Mouse (Mus musculus) yolk sac, embryonic 10.5 days (tissue): Measurements from ENCODE around the gene Acad9.
"Not testable (repeated sequence)": the region's sequence is repeated elsewhere in the genome, so short reads cannot be mapped to it uniquely, and the experiment has no call there.

Source experiments
- DNase-seq: peaks from one replicate; pipeline ENCODE4 v3.0.0-alpha.2; 2017; ENCODE audit warnings: low spot score

Acad9 gene

GRCm38 (mm10) chr3:36087591-36087990 is 21.8 kb downstream of the Acad9 start:
- no peak for DNase-seq

GRCm38 (mm10) chr3:36095371-36095770 is 29.6 kb downstream of the Acad9 start:
- DNase-seq = no peak

- no peak for DNase-seq
Measured at GRCm38 (mm10) chr3:36116076-36116475, 50.3 kb downstream of the Acad9 start.

GRCm38 (mm10) chr3:36119684-36120548 is 54.1 kb downstream of the Acad9 start:
- DNase-seq = no peak

- DNase-seq = not testable (repeated sequence)
Measured at GRCm38 (mm10) chr3:36126176-36126575, 60.4 kb downstream of the Acad9 start.

GRCm38 (mm10) chr3:36136152-36136551 is 70.4 kb downstream of the Acad9 start:
- no peak for DNase-seq

DNA sequence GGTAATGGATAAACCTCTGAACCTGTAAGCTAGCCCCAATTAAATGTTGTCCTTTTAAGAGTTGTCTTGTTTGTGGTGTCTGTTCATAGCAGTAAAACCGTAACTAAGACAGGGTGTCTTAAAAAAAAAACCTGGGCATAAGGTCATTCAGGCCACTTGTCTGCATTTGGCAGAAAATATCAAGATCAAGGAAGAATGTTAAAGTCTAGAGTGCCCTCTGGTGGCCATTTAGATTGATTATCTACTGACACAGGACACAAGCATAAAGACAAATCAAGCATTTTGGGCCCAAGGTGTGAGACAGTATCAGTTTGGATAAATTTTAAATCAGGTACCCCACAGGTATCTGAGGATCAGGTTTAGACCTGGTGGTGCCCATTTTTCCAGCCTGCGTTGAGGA is 71.8 kb downstream of the Acad9 start:
- DNase-seq = no peak

DNA sequence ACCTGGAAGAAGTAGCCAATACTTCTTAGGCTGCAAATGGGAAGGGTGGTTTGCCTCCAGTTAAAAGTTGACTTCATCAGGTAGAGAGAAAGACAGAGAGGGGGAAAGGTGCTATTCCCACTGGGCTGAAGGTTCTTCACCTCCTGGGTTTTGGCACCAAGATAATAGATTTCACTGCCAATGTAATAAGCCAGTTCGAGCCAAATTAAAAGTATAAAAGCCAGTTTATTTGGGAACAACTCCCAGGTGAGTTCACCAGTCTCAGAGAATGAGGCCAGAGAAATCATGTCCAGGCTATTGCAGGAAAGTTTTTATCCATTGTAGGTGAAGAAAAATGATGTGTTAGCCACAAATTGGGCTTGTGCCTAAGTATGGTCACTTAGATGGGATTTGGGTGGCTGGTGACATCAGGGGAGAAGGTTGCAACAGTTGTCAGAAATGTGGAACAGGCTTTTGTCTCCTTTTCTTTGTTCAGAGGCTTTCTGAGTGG is 72.4 kb downstream of the Acad9 start:
- DNase-seq = no peak

DNA sequence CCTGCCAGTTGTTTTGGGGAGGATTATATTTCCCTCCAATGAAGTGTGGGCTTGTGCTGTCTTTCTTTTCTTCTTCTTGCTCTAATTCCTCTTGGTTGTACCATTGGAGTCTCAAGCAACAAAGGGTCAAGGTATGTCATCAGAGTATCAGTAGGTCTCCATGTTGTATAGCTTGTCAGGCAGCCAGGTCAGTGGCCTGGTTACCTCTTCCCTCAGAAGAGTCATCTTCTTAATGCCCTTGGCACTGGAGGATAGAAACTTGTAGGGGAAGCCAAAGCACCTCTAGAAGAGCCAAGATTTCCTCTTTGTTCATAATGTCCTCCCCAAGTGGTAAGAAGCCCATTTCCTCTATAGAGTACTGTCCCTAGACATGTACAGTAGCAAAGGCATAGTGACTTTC is 73.2 kb downstream of the Acad9 start:
- no peak for DNase-seq
